20 mouse cellular contexts compared by ENCODE assay signal in genomic region chr5:37052846-37053245, GRCm38 (mm10). TPM values are rescaled to one million over a fixed set of nuclear protein-coding genes. Genes with fewer than 3 reads are reported as not detected.
DNase-seq lines count a peak whose midpoint lies in the region; ATAC-seq and TF ChIP-seq lines count a peak whose summit lies in the region.
"Had no signal": no experiment of that assay in that cellular context is flagged by ENCODE, and none has a peak within 500 bp of the region (broad histone marks: within the 10 kb centered on the region; RNA-seq: fewer than 3 reads in every experiment).

No protein-coding gene starts in this region.

- ATAC-seq in activated CD4-positive, CD25-positive, alpha-beta regulatory T cell, adult 4 months: no peak
- ATAC-seq: lung, postnatal 0 days; Patski had no signal

- peak overlapping the region; percentile 18; the same call in 1 of the 2 replicates for H3K4me3 ChIP-seq in layer of hippocampus, adult 2 months
- H3K4me3 ChIP-seq: heart, embryonic 15.5 days; hindbrain, embryonic 12.5 days; limb, embryonic 10.5 days; liver, embryonic 13.5 days had no signal

- DNase-seq in layer of hippocampus, adult 2 months (ENCODE audit: low spot score in 2 of 2): no peak
- DNase-seq in layer of hippocampus, adult 9-10 months (ENCODE audit: low spot score): no peak
- DNase-seq in thymus, postnatal 4 days: peak; percentile 44
- DNase-seq in thymus, postnatal 25 days: no peak
- peak; percentile 43 for DNase-seq in cerebellum, adult 8-10 months
- no peak for DNase-seq in adrenal gland, postnatal 10 days
- DNase-seq: adrenal gland, adult 8-10 months; kidney, adult 11 months; kidney, postnatal 4 days; liver, embryonic 13.5 days; right cerebral cortex, postnatal 25 days had no signal

- TF ChIP-seq CTCF in layer of hippocampus, adult 2 months (conservative IDR thresholded peaks at IDR 0.05): no peak

- peak overlapping the region; percentile 77 for H3K27ac ChIP-seq in layer of hippocampus, adult 2 months
- H3K27ac ChIP-seq: heart, embryonic 15.5 days; hindbrain, embryonic 12.5 days; limb, embryonic 10.5 days; liver, embryonic 13.5 days had no signal

RNA-seq across cellular contexts. Expression of gene Gm1043, which starts 32.3 kb away (rescaled TPM):
- 10 to 100 TPM; 31.8 to 33.1 TPM for total RNA-seq in layer of hippocampus, adult 2 months (2021)
- total RNA-seq in adrenal gland, postnatal 10 days (2021): under 1 TPM; 0.60 to 0.67 TPM
- polyA plus RNA-seq in activated CD4-positive, CD25-positive, alpha-beta regulatory T cell, adult 4 months (2017; shearing (Covaris generic)): 1 to 10 TPM; 1.3 to 1.4 TPM
- total RNA-seq: CH12.LX; granulocyte monocyte progenitor cell, adult 5-6 weeks had no signal
- polyA plus RNA-seq: embryonic facial prominence, embryonic 11.5 days; heart, embryonic 15.5 days; limb, embryonic 10.5 days; liver, embryonic 13.5 days; lung, postnatal 0 days; Patski had no signal

Comparison
In these comparisons a context has a peak if more than half of its experiments do, and no peak if none do; other contexts are left out.
1. DNase-seq: peak in thymus, postnatal 4 days (single experiment) and cerebellum, adult 8-10 months (single experiment); none in layer of hippocampus, adult 2 months (0 of 2), layer of hippocampus, adult 9-10 months (single experiment), thymus, postnatal 25 days (single experiment) and adrenal gland, postnatal 10 days (single experiment).
2. RNA of gene Gm1043, which starts 32.3 kb away (total RNA-seq): 31.8 to 33.1 TPM in layer of hippocampus, adult 2 months; 0.60 to 0.67 TPM in adrenal gland, postnatal 10 days; every median in the first group is over 10 times any median in the second.